Mouse (Mus musculus) heart, embryonic 15.5 days (tissue): ENCODE data around the gene Snx12. TPM values are rescaled to one million over a fixed set of nuclear protein-coding genes. Genes with fewer than 3 reads are reported as not detected.

Experiments used
- polyA plus RNA-seq: library from polyadenylated mRNA; unstranded; fragments of >200 nt; fragmentation: Nextera tagmentation; extraction: Ambion mirVana; gene quantifications from 2 replicates; pipeline ENCODE4 v1.2.1, GENCODE M21; 2015

Gene Snx12
- polyA plus RNA-seq, 1 experiment from 2014 or later: 34.3 TPM

Other genes with a start within 250 kb of the Snx12 start
- gene Tex11, start 162.9 kb downstream of the Snx12 start, polyA plus RNA-seq: 0.29 and 0.45 TPM in 2 replicates
- gene Slc7a3, start 136.5 kb downstream of the Snx12 start, polyA plus RNA-seq: 0.26 and 0.80 TPM in 2 replicates
- 1.4 and 1.9 TPM in 2 replicates for gene Foxo4, start 32.0 kb upstream of the Snx12 start, polyA plus RNA-seq
- gene Gm614, start 41.4 kb upstream of the Snx12 start, polyA plus RNA-seq: not detected in 2 replicates
- 17.3 and 31.0 TPM in 2 replicates for gene Il2rg, start 45.7 kb upstream of the Snx12 start, polyA plus RNA-seq
- gene Gm20489, start 46.5 kb upstream of the Snx12 start, polyA plus RNA-seq: not detected in 2 replicates
- gene Med12, start 51.5 kb upstream of the Snx12 start, polyA plus RNA-seq: 17.0 and 24.2 TPM in 2 replicates
- gene Nlgn3, start 76.6 kb upstream of the Snx12 start, polyA plus RNA-seq: 1.7 and 3.3 TPM in 2 replicates
- 0.21 and 0.91 TPM in 2 replicates for gene Gjb1, start 153.8 kb upstream of the Snx12 start, polyA plus RNA-seq
- 22.1 and 24.6 TPM in 2 replicates for gene Zmym3, start 198.3 kb upstream of the Snx12 start, polyA plus RNA-seq
- gene Nono, start 206.8 kb upstream of the Snx12 start, polyA plus RNA-seq: 209 and 253 TPM in 2 replicates
- 77.1 and 88.5 TPM in 2 replicates for gene Itgb1bp2, start 226.5 kb upstream of the Snx12 start, polyA plus RNA-seq